Mouse (Mus musculus) regulatory T cell (primary cell): Measurements from ENCODE around the gene Trim28.

Experiments used
- in situ Hi-C: fragments of 300-600 bp; cut with MboI, MseI; formaldehyde crosslinking; loops from one replicate; pipeline ENCODE4 v1.15.1; 2025; ENCODE audit warnings: high pct_unique_total_duplicates

Gene Trim28

DNA sequence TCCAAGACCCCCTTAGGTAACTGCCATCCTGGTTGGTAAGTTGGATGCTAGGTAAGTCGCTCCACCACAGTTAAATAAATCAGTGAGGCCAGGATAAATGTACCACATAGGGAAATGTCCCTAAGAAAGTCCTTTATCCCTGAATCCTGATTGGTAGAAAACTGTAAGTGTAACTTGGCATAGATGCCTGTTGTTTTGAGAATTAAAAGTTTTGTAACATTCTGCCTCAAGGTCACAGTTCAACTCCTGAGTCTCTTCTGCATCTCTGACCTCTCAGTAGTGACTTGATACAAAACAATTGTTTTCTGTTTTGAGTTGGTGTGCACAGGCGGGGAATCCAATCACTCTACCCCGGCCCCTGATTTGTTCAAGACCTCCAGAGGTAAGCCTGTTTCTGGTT is at the start of gene Trim28:
Trim28 (plus strand) TSS at position 264 of the 400 bp plus-strand sequence.
- in situ Hi-C loops = no loop called here

DNA sequence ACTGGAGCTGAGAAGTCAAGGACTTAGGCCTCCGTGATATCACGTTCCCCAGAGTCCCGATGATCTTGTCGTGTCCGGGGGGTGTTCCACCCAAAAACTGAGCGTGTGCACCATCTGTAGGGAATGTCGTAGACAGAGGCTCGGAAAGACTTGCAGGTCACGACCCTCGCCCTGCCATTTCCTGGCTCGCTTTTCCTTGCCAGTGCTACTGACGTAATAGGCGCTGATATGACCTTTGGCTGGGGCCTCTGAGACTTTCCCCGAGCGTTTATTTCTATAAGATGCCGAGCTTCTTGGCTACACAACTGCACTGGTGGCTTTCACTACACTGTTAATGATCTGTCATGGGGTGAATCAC is 49.1 kb upstream of the Trim28 start:
- in situ Hi-C loops = no loop called here

DNA sequence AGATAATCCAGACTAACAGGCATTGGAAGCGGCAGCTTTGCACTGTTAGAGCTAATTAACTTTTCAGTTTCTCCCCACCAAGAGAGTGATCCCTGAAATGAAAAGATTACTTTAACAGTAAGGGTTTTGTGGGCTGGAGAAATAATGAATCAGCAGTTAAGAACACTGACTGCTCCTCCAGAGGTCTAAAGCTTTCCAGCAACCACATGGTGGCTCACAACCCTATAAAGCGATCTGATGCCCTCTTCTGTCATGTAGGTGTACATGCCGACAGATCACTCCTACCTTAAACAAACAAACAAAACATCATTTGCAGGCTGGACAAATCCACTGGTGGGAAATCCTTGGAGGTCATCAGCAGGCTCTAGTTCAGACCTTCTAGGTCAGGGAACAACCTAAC is 44.0 kb upstream of the Trim28 start:
- in situ Hi-C loops = no loop called here

DNA sequence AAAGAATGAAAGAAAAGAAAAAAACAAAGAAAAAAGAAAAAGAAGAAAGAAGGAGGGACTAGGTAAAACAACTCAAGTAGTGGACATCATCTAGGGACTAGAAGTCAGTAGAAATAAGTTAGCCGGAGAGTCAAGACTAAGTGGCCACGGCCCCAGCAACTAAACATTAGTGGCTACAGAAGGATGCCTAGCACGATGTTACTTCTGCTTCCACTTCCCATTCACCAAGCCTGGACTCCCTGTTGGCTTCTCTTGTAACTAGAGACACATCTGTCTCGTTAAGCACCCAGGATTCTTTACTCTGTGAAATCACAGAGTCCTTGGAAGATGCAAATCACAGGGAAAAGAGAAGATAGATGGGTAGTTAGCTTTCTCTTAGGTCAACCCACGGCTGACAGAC is 41.4 kb upstream of the Trim28 start:
- in situ Hi-C loops = no loop called here

DNA sequence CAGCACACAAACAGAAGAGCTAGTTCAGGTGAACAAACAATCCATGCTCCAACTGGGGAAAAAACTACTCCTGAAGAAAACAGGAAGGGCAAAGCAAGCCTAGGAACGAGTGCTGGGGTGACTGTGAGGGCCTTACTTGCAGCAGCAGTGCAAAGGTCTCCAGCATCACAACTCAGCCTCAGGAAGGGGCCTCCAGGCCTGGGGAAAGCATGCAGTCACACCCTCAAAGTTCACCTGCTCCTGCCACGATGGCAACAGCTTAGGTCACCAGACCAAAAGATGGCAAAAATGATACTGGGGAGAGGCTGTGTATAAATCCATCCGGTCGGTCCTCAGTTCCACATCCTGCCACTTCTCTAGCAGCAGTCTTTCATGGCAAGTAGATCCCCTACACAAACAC is 40.0 kb upstream of the Trim28 start:
- in situ Hi-C loops = no loop called here

DNA sequence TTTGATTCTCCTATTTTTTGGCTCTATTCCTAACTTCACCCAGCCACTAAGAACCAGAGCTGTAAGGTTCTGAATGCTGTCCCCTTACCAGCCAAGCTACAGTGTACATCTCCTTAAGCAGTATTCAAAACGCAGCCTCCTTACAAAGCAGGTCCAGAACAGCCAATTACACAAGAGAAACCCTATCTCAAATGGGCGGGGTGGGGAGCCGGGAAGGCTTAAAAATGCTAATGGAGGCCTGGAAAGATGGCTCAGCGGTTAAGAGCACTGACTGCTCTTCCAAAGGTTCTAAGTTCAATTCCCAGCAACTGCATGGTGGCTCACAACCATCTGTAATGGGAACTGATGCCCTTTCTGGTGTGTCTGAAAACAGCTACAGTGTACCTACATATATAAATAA is 39.2 kb upstream of the Trim28 start:
- in situ Hi-C loops = no loop called here

DNA sequence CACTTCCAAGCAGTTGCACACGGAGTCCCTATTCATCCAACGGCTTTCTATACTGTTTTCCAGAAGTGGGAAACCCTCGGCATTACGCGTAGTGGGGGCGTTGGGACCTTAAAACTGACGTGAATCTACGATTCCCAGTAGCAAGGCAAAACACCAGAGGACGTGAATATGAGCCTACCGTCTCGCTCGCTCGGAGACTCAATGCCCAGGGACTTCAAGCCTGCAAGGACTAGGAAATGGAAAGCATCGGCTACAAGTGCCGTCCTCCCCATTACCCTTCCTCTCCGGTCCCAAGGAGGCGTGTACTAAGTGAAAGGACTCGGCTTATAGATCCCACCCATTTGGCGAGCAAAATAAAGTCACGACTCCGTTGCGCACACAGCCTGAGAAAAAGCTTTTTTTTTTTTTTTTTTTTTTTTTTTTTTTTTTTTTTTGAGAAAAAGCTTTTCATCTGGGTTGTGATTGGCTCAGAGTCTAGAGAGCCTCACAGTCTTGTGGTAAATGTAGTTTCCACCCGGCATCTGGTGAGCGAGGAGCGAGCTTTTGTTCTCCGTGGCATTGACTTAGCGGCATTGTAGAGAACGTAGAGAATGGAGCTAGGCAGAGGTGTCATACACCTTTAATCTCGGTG is 37.3 kb upstream of the Trim28 start:
- in situ Hi-C loops = no loop called here

DNA sequence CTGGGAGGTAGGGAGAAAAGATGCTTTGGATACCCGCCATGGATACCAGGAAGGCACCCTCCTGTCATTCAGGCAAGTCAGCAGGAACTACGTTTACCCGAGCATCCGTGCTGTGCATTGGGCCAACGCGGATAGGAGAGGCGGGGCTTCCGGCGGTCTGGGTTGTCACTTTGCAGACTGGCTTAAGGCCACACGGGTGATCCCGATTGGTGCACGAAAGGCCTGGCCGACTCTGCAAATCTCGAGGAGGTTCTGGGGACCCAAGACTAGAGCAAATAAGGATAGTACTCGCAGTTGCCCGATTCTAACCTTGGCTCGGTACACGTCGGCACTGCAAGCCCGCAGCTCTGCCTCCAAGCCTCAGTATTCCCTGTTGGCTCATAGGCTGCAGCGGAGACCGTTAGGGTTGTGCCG is 33.2 kb upstream of the Trim28 start, which contains the start of gene Zfp324:
Zfp324 (plus strand) TSS at position 161 of the 414 bp plus-strand sequence.
- in situ Hi-C loops = no loop called here

DNA sequence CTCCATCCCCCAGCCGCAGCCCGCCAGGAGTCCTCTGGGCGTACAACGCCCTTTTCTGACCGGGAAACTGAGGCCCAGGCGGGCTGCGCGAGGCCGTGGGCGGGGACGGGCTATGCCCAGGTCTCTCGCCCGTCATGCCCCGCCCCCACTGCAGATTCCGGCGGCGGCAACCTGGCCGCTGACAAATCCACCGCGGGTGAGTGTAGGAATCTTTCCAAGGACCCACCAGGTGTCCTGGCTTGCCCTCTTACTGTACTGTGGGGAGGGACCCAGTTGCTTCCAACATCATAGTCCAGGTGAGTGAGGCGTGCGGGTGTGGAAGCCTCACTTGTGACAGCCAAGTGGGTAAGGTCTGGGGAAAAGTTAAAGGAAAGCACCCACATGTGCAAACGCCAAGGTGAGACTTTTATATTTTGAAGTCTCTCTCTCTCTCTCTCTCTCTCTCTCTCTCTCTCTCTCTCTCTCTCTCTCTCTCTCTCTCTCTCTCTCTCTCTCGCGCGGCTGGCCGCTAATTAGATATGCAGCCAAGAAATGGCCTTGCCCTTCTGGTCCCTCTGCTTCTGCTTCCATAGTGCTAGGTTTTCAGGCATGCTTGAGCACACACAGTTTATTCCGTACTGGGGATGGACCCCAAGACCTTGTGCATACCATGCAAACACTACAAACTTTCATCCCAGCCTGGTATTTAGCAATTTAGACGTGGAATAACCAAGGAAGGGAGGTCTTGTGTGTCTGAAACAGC is 32.6 kb upstream of the Trim28 start:
- in situ Hi-C loops = no loop called here

DNA sequence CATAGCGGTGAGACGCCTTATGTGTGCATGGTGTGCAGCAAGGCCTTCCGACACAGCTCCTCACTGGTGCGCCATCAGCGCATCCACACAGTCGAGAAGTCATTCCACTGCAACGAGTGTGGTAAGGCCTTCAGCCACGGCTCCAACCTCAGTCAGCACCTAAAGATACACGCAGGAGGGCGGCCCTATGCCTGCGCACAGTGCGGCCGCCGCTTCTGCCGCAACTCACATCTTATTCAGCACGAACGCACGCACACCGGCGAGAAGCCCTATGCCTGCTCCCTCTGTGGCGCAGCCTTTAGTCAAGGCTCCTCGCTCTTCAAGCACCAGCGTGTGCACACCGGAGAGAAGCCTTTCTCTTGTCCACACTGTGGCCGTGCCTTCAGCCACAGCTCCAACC is 28.0 kb upstream of the Trim28 start:
- in situ Hi-C loops = no loop called here

DNA sequence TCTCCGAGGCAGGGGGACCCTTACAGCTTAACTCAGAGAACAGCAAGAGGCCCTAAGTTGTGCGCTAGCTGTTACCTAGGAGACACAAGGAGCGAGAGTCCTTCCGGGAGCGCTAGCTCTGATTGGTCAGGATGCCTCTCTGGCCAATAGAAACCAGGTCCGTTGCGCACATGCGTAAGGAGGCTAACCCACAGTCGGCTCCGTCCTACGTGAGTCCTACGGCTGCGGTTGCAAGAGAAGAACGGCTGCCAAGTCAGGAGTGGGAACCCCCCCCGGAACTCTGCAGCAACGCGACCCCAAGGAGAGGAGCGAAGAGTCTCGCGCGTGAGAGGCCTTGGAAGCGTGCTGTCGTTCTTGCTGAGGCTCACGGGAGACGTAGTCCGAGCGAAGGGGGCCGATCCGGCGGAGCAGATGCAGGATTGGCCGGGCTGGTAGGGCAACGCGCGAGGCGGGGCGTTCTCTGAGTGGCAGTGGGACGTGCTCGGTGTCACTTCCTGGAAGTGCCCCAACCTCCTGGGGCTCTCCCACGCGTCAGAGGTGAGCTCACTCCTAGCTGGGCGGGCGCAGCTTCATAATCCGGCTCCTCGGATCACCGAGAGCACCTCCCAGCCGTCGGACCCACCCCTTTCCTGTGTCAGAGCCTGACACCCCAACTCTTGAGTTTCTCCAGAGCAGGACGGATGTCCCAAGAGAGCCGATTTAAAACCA is 21.1 kb upstream of the Trim28 start, which contains the start of gene Zfp446:
Zfp446 (plus strand) TSS at position 167 of the 708 bp plus-strand sequence.
- in situ Hi-C loops = no loop called here

DNA sequence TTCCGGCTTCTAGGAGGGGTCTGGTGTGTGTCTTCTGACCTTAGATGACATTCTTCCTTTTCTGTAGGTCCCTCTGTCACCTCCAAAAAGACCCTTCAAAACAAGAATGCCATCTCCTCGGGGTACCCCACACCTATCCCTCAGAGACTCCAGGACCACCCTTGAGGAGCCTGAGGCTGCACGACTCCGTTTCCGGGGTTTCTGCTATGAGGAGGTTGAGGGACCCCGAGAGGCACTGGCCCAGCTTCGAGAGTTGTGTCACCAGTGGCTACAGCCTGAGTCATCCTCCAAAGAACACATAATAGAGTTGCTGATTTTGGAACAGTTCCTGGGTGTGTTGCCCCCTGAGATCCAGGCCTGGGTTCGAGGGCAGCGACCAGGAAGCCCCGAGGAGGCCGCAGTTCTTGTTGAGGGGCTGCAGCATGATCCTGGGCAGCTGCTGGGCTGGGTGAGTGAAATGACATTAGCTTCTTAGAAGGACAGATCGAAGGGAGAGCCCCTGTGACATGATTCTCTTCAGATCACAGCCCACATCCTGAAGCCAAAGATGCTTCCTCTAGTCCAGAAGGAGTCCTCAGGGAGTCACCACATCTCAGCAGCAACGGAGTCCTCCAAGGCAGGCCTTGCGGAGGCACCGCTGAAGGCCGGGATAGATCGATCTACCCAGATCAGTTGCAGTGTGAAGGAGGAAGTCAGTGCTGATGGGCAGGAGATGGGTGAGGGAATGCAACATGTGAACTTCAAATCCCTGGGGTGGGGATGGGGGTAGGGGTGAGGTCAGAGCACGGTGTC is 19.8 kb upstream of the Trim28 start:
- in situ Hi-C loops = no loop called here

DNA sequence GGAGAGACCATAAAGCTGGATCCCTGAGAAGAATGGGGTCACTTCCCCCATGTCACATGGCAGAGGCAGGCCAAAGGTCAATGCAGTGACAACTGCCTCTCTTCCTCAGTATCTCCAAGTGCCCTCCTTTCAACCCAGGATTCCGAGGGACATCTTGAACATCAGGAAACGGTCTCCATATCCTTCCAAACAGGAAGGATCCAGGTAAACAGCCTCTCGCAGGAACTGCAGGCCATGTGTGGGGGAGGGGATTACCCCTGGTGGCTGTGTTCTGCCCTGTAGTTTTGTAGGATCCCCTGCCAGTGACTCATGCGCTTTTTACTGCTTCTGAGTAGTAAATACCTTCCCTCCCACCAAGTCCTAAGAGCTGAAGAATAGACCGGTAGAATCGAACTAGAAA is 19.1 kb upstream of the Trim28 start:
- in situ Hi-C loops = no loop called here

DNA sequence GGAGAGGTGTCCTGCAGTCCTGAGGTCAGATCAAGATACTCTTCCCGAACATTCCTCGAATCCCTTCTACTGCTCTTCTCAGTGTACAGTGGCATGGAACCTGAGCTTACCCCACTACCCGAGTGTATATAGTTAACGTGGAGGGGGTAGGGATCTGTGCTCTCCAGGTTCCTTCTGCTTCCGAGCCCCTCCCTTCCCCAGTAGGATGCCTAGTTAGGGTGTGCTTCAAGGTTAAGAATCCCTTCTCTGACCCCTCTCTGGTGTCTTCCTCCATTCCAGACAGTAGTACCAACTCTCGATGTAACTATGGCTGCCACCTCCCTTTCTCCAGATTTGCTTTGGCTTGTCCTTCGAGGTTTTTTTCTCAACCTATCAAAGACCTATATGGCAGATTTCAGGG is 18.6 kb upstream of the Trim28 start:
- in situ Hi-C loops = no loop called here

DNA sequence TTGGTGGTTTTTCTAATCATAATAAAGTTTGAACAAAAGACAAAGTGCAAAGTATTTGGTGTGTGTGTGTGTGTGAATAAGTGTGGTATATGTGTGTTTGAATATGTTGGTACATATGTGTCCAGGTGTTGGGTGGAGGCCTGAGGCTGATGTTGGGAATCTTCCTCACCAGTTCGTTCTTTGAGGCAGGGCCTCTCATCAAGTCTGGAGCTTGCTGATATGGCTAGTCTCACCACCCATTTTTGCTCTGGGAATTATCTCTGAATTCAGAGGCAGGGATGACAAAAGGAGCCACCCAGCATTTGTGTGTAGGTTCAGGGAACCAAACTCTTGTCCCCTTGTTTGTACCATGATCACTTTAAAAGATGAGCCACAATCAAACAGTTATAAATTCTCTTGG is 13.2 kb upstream of the Trim28 start:
- in situ Hi-C loops = no loop called here

DNA sequence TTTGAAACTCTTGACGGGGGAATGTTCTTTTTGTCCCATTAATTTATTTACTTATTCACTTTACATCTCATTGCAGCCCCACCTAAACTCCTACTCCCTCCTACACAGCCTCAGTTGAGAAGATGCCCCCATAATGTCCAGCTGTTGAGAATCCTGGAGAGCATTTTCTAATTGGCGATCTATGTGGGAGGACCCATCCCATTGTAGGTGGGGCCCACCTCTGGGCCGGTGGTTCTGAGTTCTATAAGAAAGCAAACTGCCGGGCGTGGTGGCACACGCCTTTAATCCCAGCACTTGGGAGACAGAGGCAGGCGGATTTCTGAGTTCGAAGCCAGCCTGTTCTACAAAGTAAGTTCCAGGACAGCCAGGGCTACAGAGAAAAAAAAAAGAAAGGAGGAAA is 12.0 kb upstream of the Trim28 start:
- in situ Hi-C loops = no loop called here

DNA sequence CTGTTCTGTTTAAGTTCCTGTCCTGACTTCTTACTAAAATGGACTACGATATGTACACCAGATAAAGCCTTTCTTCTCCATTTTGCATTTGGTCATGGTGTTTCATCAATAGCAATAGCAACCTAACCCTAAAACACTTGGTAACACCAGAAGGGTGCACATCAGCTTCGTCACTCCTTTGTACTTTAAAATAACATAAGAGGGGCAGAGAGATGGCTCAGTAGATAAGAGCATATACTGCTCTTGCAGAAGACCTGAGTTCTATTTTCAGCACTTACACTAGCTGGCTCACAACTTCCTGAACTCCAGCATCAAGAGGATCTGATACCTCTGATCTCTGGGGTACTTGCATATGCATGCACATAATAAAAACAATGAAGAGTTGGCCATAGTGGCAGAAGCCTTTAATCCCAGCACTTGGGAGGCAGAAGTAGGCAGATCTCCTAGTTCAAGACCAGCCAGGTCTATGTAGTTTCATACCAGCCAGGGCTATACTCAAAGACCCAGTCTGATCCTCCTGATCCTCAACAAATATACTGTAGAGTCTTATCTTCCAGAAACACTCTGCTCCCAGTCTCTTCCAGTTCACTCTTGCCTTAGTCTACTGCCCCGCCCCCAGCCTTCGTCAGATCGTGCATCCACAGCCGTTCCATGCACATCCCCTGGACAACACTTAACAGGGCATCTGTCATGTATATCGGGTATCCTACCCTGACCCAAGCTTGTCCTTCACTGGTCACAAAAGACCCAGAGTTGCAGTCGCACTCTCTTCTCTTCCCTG is 11.3 kb upstream of the Trim28 start:
- in situ Hi-C loops = no loop called here

DNA sequence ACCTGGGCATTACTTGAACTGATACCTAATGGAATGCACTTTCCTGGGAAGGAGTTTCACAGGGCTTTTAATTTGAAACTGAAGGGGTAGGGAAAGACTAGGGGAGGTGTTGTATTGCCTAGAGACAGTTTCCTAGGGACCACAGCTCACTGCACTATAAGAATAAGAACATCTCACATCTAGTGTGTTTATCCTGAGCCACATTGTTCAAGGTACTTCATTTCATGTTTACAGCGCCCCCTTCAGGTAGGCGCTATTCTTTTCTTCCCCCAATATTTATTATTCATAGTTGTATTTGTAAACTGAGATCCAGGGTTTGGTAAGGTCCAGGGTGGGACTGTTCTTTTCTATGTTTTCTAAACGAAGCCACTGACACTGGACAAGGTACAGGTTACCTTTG is 6.7 kb upstream of the Trim28 start:
- in situ Hi-C loops = no loop called here

DNA sequence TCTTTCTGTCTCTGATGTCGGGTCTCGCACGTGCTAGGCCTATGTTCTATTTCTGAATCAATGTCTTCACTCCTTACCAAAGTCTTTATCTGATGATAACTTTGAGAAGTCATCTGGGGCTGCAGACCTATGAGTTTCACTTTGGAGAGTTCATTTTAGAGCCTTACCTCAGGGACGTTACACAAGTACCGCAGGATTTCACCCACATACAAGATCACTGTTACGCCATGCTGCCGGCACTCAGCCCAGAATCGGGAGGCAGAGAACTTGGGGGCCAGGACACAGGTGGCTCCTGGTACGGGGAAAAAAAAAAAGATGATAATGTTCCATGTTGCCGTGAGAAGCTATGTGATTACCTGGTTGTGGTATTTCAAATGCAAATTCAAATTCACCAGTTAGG is 5.8 kb upstream of the Trim28 start:
- in situ Hi-C loops = no loop called here

DNA sequence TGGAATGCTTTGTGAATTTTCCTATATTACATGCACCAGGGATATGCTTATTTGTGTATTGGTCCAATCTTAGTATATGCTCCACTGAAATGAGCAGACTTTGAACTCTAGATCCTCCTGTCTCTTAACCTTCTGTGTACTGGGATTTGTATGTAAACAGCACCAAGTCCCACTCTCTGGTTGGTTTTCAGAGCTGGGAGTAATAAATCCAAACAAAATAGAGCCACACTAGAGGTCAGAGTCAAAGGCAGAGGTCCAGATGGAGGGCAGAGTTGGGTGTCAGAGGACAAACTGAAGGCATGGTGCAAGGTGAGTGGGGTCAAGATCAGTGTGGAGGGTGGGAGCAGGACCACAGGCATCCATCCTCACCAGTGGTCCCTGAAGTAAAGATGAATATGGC is 3.1 kb upstream of the Trim28 start:
- in situ Hi-C loops = no loop called here

DNA sequence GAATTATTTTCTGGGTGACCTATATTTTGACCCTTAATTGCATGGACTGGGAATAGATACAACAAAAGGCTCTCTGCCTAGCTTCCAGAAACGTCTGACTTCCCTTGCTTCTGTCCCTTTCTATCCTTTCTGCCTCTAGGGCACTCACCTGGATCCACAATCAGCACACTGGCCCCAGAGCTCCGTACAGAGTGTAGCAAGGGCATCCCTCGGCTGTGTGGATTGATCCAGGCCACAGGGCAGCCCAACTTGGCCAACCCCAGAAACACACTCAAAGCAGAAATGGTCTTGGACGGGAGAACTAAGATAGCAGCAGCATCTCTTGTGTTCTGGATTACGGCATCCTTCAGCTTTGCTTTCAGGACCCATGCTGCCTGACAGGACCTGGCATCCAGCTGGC is 1.7 kb upstream of the Trim28 start:
- in situ Hi-C loops = no loop called here
